Mouse (Mus musculus) right cerebral cortex, postnatal 14 days (tissue): ENCODE results near the gene Clec4d.
"Not testable (repeated sequence)": the region's sequence is repeated elsewhere in the genome, so short reads cannot be mapped to it uniquely, and the experiment has no call there.

ENCODE experiments used
- DNase-seq: peaks from one replicate; pipeline ENCODE4 v3.0.0; 2022

Clec4d gene

DNA sequence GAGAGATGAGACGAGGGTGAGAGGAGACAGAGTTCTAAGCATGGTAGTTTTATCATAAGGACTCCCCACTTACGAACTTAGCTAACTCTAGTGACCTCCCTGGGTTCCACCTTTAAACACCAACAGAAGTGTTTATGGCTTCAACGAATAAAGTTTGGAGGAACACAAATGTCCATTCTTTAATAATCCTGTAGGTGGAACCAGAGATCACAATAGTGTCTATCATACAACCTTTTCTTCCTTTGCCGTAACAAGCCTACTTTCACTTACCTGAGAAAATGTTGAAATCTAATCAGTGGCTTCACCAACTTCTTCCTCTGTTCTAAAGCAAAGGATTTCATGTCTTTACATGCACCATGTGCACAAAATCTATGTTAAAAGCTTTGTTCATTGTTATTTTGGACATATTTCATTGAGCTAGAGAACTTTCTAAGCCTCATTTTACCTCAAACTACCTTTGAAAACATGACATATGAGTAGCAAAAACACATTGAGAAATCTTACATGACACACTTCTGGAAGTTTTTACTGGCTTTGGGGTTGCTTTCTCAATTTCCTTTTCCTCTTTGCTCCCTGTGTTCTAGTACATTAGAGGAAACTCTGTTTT, at the start of gene Clec4d:
Clec4d (plus strand) TSS at position 557 of the 607 bp plus-strand sequence.
- no peak for DNase-seq

DNA sequence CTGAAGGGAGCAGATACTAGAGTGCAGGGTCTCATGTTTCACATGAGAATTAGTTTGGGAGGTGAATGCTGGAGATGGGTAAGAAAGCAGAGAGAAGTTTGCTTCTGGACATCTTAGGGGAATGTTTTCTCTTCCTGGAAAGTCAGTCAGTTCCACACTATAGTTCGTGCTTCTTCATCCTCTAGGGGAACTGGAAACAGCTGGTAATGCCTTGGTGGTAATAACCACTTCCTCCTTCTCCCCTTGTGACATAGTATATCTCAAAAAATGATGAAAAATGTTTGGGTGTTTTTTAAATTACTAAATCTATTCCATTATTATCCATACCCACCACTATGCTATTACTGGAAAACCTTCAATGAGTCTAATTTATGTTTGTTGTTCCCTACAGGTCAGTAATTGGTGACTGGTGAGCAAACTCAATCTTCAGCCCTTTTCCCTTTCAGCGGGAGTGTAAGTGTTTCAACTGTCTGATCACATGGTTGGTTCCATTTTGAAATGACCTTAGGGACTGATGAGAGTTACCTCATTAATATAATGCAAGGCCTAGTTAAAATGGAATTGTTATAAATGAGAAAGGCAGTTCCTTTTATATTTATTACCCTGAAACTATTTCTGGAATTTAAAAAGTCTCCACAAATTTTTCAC, 34.3 kb upstream of the Clec4d start:
- DNase-seq: no peak

DNA sequence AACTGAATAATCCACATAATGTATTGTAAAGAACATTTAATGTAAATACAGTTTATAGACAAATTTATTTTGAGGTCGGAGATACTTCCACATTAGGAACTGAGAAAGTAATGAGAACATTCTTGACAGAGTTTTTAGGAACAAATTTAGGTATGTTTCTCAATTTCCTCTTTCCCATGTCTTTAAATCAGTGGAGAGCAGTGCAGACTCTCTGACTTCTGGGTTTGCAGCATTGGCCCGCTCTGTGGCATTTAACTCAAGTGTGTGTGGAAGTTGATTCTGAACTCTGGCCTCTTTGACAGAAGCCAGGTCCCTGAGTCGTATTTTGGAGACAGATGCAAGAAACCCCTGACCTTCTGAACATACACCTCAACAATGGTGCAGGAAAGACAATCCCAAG, 32.3 kb upstream of the Clec4d start, which contains the start of gene Clec4n:
Clec4n (plus strand) TSS at position 200 of the 400 bp plus-strand sequence.
- DNase-seq: no peak

DNA sequence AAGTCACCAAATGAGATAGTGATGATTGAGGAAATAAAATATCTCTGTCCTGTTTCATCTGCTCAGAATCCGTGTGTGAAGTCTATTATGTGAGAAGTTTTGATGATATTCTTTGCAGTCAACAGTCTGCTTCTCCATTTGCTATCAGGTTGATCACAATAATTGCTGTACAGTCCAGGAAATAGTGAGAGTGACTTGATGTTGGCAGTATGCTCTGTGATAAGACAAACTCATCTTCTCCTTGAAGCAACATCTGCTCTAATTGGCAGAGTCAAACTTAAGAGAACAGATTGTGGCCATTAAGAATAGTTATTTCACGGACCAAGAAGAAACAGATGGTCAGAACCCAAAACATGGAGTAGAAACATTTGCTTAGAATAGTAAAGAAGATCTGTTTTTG, 30.8 kb upstream of the Clec4d start:
- DNase-seq: no peak

DNA sequence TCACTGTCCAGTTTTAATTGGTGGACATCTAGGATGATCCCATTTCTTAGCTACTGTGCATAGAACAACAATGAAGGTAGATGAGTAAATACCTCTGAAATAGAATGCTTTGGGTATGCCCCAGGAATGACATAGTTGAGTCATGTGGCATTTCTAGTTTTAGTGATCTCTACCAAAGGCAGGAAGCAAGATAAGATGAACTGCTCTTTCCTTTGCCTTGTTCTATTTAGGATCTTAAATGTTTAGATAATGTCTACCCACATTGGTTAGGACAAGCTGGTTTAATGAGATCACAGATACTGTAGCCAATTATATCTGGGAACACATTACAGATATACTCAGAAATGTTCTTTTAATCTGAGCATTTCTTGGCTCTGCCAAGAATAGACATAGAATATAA, 24.3 kb upstream of the Clec4d start:
- no peak for DNase-seq

DNA sequence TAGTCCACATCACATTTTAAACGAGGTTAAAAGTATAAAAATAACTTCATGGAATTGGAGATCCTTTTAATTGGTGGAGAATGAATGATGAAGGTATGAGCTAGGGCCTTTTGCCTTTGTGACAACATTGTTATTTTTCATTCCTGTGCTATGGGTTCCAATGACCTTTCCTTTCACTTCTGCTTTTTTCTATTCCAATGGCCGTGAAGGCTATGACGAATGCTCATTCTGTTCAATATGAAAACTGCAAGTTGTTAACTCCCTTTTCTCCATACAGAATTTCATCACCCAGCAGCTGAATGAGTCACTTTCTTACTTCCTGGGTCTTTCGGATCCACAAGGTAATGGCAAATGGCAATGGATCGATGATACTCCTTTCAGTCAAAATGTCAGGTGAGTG, 17.7 kb upstream of the Clec4d start:
- DNase-seq: no peak

DNA sequence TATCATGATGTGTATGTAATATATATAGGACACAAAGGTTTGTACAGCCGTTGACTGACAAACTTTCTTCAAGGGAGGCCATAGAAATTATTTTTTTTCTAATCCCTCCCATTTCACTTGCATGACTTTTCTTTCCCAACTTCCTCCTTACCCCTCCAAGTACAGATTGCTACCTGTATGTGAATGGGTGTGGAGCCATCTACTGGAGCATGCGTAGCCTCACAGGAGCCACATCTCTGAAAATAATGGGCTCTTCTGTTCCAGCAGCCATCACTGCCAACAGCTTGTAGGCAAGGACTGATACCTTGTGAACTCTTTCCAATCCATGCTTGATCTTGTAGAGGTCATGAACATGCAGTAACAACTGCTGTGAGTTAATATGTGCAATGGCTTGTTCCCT, 13.0 kb upstream of the Clec4d start:
- not testable (repeated sequence) for DNase-seq

DNA sequence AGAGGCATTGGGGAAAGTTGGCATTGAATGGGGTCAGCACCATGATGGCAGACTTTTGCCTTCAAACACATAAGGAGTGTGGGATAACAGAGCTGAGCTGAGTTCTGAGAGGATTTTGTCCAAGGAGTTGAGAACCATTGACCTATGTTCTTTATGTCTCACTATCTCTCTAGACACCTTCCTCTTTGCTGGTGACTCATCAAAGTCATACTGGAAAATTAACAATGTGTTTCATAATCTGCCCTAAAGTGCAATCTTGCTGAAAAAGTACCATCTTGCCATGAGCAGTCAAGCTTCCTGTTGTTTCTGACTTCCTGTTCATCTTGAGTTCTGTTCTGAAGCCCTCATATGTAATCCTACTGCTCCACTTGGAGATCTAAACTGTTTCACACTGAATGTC, 9.2 kb upstream of the Clec4d start:
- DNase-seq: no peak

DNA sequence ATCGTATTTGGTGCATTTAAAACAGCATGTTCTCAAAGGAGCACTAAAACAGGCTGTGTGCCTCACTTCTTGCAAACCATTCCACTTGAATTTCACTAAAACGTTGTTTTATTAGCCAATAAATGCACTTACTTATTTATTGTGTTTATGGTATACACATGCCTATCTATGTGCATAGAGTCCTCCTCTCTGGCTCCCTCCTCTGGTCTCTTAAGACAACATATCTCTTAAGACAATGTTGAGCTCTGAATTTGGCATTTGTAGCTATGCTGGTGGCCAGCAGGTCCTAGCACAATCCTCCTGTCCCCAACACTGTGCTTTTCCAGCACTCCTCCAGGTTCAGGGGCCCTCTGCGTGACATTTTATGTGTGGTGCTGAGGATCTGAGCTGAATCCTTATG, 3.0 kb upstream of the Clec4d start:
- DNase-seq: no peak

DNA sequence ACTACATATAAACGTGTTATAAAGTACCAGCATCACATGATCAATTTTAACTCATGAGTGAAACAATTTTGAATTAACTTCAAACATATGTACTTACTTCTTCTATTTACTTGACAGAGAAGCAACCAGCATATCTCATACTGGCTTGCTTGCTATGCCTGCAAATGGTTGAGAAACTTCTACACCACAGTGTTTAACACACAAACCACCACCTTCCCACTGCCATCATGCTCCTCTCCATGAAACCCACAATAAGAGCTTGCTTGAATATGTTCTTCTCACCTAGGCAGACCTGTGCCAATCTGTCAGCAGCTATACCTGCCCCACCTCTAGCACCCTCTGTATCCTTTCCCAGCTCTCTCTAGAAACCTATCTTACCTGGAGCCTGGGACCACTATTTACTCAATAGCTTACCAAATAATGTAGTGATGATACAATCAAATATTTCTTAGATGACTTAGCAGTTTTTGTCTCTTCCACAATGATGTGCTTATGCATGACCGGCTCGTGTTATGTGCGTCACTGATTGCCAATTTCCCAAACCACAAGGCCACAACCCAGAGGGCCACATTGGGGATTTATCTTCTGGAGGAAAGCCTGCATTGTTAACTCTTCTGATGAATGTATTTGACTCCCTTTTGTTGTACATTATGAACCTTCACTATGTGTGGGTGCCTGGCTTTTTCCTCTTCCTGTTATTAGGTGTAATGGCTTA, 1.9 kb upstream of the Clec4d start:
- DNase-seq: no peak

DNA sequence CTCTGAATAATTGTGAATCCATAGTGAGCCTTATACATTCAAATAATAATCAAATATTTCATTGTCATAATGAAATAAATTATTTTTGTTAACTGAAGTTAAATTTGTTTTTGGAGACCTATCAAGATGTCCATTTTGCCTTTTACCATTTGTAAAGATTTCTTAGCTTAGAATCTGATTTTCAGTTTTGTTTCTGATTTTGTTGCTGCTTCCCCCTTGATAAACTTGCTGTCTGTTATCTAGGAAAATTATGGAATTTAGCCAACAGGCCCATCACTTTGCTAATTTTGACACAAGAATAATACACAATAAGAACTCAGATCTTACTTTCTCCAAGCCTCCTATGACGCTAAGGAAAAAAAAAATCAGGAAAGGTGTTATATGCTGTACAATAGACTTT, 1.0 kb upstream of the Clec4d start:
- no peak for DNase-seq

DNA sequence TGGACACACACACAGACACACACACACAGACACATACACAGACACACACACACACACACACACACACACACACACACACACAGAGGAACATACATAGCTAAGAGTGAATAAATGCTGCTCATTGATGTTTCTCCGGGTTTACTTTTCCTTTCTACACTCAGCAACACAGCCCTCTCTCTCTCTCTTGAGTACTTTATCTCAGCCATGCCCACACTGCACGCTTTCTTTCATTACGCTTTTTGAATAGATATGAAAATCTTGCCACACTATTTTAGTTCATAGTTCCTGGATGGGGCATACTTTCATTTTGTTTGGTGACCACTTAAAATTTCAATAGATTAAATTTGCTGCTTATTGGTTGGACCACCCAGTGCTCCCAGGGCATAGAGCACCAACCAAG, 2.3 kb downstream of the Clec4d start:
- DNase-seq: no peak

DNA sequence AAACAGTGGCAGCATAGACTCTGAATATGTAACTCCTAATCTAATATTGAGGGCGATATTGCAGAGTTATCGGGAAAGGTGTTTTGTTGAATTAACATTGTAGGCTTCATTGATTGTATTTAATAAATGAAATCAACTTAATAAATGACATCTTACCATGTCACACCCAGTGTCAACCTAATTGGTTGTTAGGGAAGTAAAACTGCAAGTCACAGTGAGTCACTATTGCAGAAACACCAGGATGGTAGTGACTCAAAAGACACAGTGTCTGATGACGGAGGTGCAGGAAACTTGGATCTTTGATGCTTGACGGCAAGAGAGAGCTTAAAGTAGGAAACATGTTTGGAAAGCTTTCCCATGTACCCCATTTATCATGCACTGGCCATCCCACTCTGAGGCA, 3.9 kb downstream of the Clec4d start:
- DNase-seq: no peak

DNA sequence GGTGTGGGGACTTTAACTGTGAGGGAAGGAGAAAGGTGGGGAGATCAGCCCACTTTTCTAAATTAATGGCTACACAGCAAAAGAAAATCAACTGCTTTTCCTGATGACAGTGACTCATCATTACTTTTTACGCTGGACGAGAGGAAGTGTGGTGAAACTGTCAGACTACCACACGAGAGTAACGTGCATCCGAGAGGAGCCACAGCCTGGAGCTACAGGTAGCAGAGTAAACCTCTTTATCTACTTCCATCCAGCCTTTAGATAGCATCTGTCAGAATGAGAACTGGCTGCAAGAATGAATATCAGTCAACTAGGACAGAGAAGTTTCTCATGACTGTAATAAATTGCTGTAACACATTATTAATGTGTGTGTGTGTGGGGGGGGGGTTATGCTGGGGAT, 5.0 kb downstream of the Clec4d start:
- no peak for DNase-seq

DNA sequence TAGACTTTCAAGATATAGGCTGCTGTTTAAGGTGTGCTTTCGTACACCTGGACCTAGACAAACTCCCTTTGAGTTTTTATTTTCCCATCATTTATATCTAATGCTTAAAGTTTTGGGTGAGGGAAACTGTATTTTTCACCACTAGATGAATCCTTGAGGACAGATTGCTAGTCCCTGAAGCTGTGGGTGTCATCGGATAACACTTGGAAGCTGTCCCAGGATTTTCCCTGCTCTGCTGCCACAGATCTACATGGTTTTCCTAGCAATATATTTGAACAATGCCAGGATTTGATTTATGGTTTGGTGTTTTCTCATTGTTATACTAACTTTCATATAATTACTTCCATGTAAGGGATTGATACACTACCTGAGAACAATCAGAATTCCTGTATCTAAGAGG, 17.5 kb downstream of the Clec4d start:
- DNase-seq: no peak

DNA sequence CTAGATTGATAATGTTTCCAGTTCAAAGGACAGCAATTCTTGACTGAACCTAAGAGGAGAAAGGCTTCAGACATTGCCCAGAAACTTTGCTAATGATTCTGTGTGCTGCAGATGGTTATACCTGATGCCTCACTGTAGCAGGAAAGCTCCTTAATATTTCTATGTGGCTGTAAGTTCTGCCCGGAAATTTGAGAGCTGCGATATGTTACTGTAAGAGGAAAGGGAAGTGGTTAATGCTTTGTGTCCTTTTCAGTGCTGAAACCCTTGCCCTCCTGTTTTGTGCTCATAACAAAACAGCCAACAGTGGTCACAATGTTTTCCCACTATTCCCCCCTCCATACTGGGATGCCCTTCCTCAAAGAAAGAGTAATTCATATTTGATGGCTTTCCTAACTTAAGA, 24.4 kb downstream of the Clec4d start:
- no peak for DNase-seq

DNA sequence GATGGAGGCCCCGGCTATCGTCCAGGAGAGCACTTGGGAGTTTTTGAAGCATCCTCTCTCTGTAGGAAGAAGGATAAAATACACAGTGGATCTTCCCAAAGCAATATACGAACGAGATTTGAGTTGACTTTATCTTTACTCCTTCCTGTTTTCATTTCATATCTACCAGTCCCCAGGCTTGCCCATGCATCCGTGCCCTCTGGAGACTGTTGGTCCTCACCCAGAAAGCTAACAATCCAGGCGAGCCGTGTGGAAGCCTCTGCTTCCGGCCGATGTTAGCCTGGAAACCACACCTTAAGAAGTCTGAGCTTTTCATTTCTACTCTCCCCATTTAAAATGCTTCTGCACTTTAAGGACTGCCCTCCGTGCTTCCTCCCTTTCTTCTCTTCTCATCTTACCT, 27.0 kb downstream of the Clec4d start:
- DNase-seq: no peak

DNA sequence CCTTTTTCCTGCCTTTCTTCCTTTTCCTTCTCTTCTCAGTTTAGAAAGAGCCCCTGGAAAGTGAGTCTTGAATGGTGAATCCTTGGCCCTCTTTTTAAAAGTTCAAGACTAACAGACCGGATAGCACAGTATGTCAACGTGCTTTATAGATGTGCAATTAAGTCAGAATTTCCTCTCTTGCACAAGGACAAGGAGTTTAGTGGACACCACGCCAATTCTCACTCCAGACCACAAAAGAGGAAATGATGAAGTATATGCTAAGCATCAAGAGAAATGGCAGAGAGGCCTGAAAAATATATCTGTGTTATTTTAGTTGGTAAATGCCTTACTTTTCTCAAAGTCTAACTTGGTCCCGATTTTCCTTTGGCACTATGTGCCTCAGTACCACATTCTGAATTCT, 27.8 kb downstream of the Clec4d start, which contains the start of gene Clec4e:
Clec4e (minus strand) TSS at position 118 of the 400 bp plus-strand sequence.
- DNase-seq: no peak

DNA sequence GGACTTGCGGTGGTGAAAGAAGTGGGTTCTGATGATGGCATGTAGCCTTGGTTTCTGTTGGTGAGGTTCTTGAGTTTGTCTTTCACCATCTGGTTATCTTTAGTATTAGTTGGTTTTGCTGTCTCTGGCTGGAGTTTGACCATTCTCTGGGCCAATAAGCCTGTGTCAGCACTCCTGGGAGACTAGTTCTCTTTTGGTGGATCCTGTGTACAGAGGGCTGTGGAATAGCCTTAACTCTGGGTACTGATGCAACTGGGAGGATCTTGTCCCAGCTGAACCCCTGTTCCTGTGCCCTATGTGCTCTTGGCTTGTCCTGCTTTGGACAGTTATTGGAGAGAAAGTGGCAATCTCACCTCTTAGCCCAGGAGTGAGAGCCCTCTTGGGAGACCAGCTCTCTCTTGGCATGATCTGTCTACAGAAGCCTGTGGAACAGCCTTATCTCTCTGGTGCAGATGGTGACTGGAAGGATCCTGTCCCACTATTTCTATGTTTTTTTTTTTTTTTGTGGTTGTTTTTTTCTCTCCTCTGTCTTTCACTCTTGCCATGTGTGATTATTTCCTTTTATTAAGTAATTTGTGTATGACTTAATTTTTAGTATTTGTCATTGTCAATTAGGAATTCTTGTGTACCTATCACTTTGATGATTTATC, 31.0 kb downstream of the Clec4d start:
- no peak for DNase-seq

DNA sequence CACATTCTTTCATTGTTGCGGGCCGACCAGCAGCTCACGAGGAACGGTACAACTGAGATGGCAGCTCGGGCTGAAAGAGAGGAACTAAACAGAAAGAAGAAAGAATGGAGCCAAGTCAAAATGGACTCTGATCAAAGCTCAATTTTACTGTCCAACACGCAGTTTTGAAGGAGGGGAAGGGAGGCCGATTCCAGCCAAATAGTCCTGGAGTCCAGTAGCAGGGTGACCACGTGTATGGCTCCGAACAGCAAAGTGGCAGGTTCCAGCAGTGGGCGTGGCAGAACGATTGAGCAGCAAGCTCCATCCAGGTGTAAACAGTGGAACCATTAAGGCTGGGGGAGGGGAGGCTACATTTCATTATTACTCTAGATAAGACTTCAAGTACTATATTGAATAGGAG, 31.6 kb downstream of the Clec4d start:
- DNase-seq: not testable (repeated sequence)

DNA sequence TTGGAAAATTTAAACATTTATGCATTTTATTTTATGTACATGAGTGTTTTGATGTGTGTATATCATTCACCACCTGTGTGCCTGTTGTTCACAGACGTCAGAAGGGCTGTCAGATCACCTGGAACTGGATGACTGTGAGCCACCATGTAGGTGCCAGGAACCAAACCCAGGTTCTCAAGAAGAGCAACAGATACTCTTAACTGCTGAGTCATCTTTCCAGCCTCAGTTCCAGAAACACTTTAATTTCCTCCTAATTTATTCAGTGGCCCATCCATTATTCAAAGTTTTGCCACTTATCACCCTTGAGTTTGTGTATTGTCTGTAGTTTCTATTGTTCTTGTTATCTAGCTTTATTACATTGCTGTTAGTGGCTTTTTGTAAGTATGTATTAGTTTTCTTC, 34.8 kb downstream of the Clec4d start:
- DNase-seq: no peak

DNA sequence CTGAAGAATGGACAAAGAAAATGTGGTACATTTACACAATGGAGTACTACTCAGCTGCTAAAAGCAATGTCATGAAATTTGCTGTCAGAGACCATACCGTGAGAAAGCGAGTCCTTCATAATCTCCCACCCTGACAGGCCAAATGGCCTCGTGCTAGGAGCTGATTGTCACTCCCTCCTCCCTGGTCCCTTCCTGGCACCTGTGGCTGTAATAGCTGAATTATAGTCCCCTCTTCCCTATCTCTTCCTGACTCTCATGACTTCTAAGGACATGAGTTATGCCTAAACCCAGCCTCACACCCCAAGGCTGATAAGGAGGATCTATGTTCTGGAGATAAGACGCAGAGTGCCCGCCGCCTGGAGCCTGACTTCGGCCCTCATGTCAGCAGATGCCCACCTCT, 44.4 kb downstream of the Clec4d start:
- DNase-seq: not testable (repeated sequence)

DNA sequence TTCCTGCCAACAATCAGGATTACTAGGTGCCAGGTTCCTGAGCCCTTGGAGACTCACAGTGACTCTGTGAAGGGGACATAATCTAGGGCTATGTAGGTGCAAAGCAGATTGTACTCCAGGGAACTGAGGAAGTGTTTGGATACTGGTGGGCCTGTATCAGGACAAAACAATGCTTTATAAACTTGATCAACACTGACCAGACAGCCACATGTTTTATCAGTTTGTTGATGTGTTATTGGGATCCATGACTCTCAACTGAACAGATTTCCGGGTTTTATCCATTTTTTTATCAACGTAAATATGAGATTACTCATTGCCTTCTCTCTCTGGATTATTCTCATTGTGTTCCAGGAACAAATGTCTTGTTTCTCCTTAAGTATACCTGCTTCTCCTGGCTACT, 46.1 kb downstream of the Clec4d start, which contains the start of gene Vmn2r19:
Vmn2r19 (plus strand) TSS at position 301 of the 400 bp plus-strand sequence.
- DNase-seq: no peak
